13 mouse cellular contexts compared by ENCODE assay signal in the genomic region with DNA sequence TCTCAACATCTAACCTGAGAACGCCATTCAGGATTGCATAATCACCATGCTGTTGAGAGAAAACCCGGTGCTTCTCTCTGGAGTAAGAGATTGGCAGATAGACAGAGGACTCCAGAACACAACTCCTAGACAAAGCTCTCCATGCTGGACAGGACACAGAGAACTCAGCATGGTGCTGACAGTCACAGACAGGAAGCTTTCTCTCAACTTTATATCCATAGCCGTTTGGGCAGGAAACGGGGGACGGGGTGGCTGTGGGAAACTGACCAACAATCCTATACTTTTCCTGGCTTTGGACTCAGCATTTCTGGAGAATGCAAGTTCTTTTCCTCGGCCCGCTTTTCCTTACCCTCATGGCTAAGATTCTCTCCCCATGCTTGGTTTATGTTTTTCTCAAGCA. TPM values are rescaled to one million over a fixed set of nuclear protein-coding genes. Genes with fewer than 3 reads are reported as not detected.
DNase-seq lines count a peak whose midpoint lies in the region; ATAC-seq and TF ChIP-seq lines count a peak whose summit lies in the region.
"Had no signal": no experiment of that assay in that cellular context is flagged by ENCODE, and none has a peak within 500 bp of the region (broad histone marks: within the 10 kb centered on the region; RNA-seq: fewer than 3 reads in every experiment).

No protein-coding gene starts in this region.

- 39% methylated on average over 7 of the region's 7 CpGs for WGBS in heart, adult 2 months
- WGBS in kidney, embryonic 14.5 days, result 75% methylated on average over 7 of the region's 7 CpGs
- 87% methylated on average over 7 of the region's 7 CpGs for WGBS in spleen, adult 2 months

- H3K4me3 ChIP-seq in heart, adult 2 months, result no peak overlapping the region
- H3K4me3 ChIP-seq in kidney, embryonic 14.5 days (ENCODE audit: low read length), result no peak overlapping the region
- H3K4me3 ChIP-seq in spleen, adult 2 months (ENCODE audit: extremely low read depth, insufficient read depth, insufficient read length), result no peak overlapping the region
- H3K4me3 ChIP-seq: left cerebral cortex, adult 2 months had no signal

- no peak for TF ChIP-seq EP300 in heart, adult 2 months (IDR thresholded peaks at IDR 0.05; ENCODE audit: insufficient read depth, low read depth, low read length)

- no peak for TF ChIP-seq CTCF in heart, adult 2 months (IDR thresholded peaks at IDR 0.05)
- no peak for TF ChIP-seq CTCF in spleen, adult 2 months (IDR thresholded peaks at IDR 0.05; ENCODE audit: extremely low read depth, insufficient read depth, insufficient read length, insufficient replicate concordance)

- no peaks in the 10 kb centered on the region for H3K9me3 ChIP-seq in kidney, embryonic 14.5 days (ENCODE audit: control insufficient read depth, low read length)

- TF ChIP-seq POLR2A in heart, adult 2 months (IDR thresholded peaks at IDR 0.05; ENCODE audit: insufficient read depth, low read depth, low read length), result no peak
- TF ChIP-seq POLR2A in spleen, adult 2 months (IDR thresholded peaks at IDR 0.05; ENCODE audit: low read depth, low read length), result no peak

- intact Hi-C loops in heart, adult 2 months (cut with DNase I), result loop anchor here (2.0 kb wide), 1 partner anchor 17 kb away; no protein-coding TSS in a partner anchor
- intact Hi-C loops in heart, postnatal 10 days (cut with DNase I), result no loop called here

- no peaks in the 10 kb centered on the region for H3K27me3 ChIP-seq in heart, adult 2 months (ENCODE audit: control insufficient read depth, insufficient read depth, low read length)
- no peaks in the 10 kb centered on the region for H3K27me3 ChIP-seq in kidney, embryonic 14.5 days (ENCODE audit: control insufficient read depth, insufficient read depth, low read length)
- H3K27me3 ChIP-seq in spleen, adult 2 months (ENCODE audit: control insufficient read depth, insufficient read depth, low read length), result no peaks in the 10 kb centered on the region

- ATAC-seq in kidney, embryonic 14.5 days (ENCODE audit: low FRiP score, low TSS enrichment), result no peak

- DNase-seq in heart, adult 2 months, result no peak
- no peak for DNase-seq in heart, postnatal 10 days
- DNase-seq in kidney, adult 8-10 months, result no peak
- no peak for DNase-seq in spleen, adult 2 months (ENCODE audit: low read depth in 1 of 2, low spot score in 2 of 2)
- no peak for DNase-seq in spleen, postnatal 14 days (ENCODE audit: low spot score in 2 of 2)
- no peak for DNase-seq in thymus, postnatal 0 days (ENCODE audit: low spot score)
- no peak for DNase-seq in spleen, adult 18-20 months
- DNase-seq: cerebellum, postnatal 10 days; right cerebral cortex, postnatal 4 days had no signal

- H3K9ac ChIP-seq in heart, adult 2 months (ENCODE audit: low read depth, low read length), result no peak overlapping the region
- H3K9ac ChIP-seq in kidney, embryonic 14.5 days (ENCODE audit: low read depth, low read length), result no peak overlapping the region

- peaks cover 12% of the 10 kb centered on the region for H3K4me1 ChIP-seq in heart, adult 2 months (ENCODE audit: control insufficient read depth, insufficient read depth, low read length)
- H3K4me1 ChIP-seq in kidney, embryonic 14.5 days (ENCODE audit: control insufficient read depth, insufficient read depth, low read length), result peaks cover 13% of the 10 kb centered on the region; the same call in 1 of the 2 replicates
- H3K4me1 ChIP-seq in spleen, adult 2 months (ENCODE audit: control insufficient read depth, insufficient read depth, insufficient read length), result no peaks in the 10 kb centered on the region

- peaks cover 5% of the 10 kb centered on the region for H3K36me3 ChIP-seq in heart, adult 2 months (ENCODE audit: control insufficient read depth, insufficient read depth, low read length)
- H3K36me3 ChIP-seq in kidney, embryonic 14.5 days (ENCODE audit: control insufficient read depth, insufficient read depth, low read length), result no peaks in the 10 kb centered on the region; the same call in 1 of the 2 replicates
- no peaks in the 10 kb centered on the region for H3K36me3 ChIP-seq in spleen, adult 2 months (ENCODE audit: control insufficient read depth, insufficient read depth, low read length)

- H3K4me2 ChIP-seq in kidney, embryonic 14.5 days (replicated peaks; ENCODE audit: low read depth, low read length), result no peak overlapping the region

- no peaks in the 10 kb centered on the region for H3K79me2 ChIP-seq in heart, adult 2 months (replicated peaks; ENCODE audit: control insufficient read depth, insufficient read depth, low read length)

- peak overlapping the region; percentile 58 for H3K27ac ChIP-seq in heart, adult 2 months
- H3K27ac ChIP-seq in kidney, embryonic 14.5 days (ENCODE audit: low read depth, low read length), result peak overlapping the region; percentile 83
- H3K27ac ChIP-seq in spleen, adult 2 months (ENCODE audit: insufficient read depth, low read length), result peak overlapping the region; percentile 8; the same call in 1 of the 2 replicates
- H3K27ac ChIP-seq: left cerebral cortex, adult 2 months had no signal

RNA-seq across cellular contexts. Expression of gene Cfdp1, which starts 51.8 kb away (rescaled TPM):
- 10 to 100 TPM; 32.7 to 34.4 TPM for total RNA-seq in heart, adult 2 months (2021)
- polyA plus RNA-seq in heart, adult 2 months (2012; rRNA removed), result 5.6 and 11.6 TPM in 2 replicates
- total RNA-seq in heart, postnatal 10 days (2021), result 10 to 100 TPM; 43.7 to 53.7 TPM
- polyA plus RNA-seq in kidney, embryonic 14.5 days (2014; fragmentation: Nextera tagmentation; extraction: Ambion mirVana), result 221 and 289 TPM in 2 replicates
- 2.0 and 2.4 TPM in 2 replicates for polyA plus RNA-seq in spleen, adult 2 months (2012; rRNA removed)
- 105 and 119 TPM in 2 replicates for polyA plus RNA-seq in thymus, postnatal 0 days (2015; fragmentation: Nextera tagmentation; extraction: Ambion mirVana)

RNA-seq across cellular contexts. Expression of gene Bcar1, which starts 58.6 kb away (rescaled TPM):
- total RNA-seq in heart, adult 2 months (2021), result 10 to 100 TPM; 19.1 to 21.1 TPM
- 31.3 TPM in 2 replicates for polyA plus RNA-seq in heart, adult 2 months (2012; rRNA removed)
- total RNA-seq in heart, postnatal 10 days (2021), result 10 to 100 TPM; 48.0 to 54.2 TPM
- 39.1 and 55.6 TPM in 2 replicates for polyA plus RNA-seq in kidney, embryonic 14.5 days (2014; fragmentation: Nextera tagmentation; extraction: Ambion mirVana)
- polyA plus RNA-seq in spleen, adult 2 months (2012; rRNA removed), result 20.4 and 25.1 TPM in 2 replicates
- polyA plus RNA-seq in thymus, postnatal 0 days (2015; fragmentation: Nextera tagmentation; extraction: Ambion mirVana), result 4.1 TPM in 2 replicates
- total RNA-seq: hematopoietic stem cell, adult 5-6 weeks; megakaryocyte, adult 5-6 weeks had no signal

Comparison
In these comparisons a context has a peak if more than half of its experiments do, and no peak if none do; other contexts are left out.
1. H3K27ac ChIP-seq: peak in every context shown above with its lines; median percentile 83 in kidney, embryonic 14.5 days; 58 in heart, adult 2 months; 8 in spleen, adult 2 months.